Mouse (Mus musculus) hematopoietic stem cell, adult 5-6 weeks (primary cell): ENCODE results near the gene Ccnb2. TPM values are rescaled to one million over a fixed set of nuclear protein-coding genes. Genes with fewer than 3 reads are reported as not detected.
A peak's percentile ranks its signal among the peaks of the same experiment; 100 is the strongest.
"Not testable (repeated sequence)": the region's sequence is repeated elsewhere in the genome, so short reads cannot be mapped to it uniquely, and the experiment has no call there.

Source experiments
- ATAC-seq, 2 experiments: fragments of 125-278 bp in 1 of 2; replicated peaks in 1 of 2; 2 replicates each; pipeline ENCODE4 v1.8.0; 2016 to 2017; ENCODE audit warnings: inconsistent platforms in 2 of 2, mild to moderate bottlenecking in 2 of 2, moderate number of reproducible peaks in 2 of 2, low read depth in 1 of 2, moderate TSS enrichment in 1 of 2; ENCODE audit not compliant: low FRiP score in 2 of 2, poor library complexity in 2 of 2, severe bottlenecking in 2 of 2, insufficient read depth in 1 of 2, low TSS enrichment in 1 of 2
- total RNA-seq: library from RNA; stranded (forward); fragments of 172-1452, 232-1000 nt; gene quantifications from 2 replicates; pipeline ENCODE4 v1.2.3, GENCODE M21; 2017

The Ccnb2 gene
- 61.5 and 68.2 TPM in 2 replicates for total RNA-seq

- peak; percentile 97 to 99 for ATAC-seq
These were observed at the start of gene Ccnb2 for GRCm38 (mm10) chr9:70421257-70422056. Ccnb2 (minus strand) TSS chr9:70421547.

- not testable (repeated sequence) for ATAC-seq
These were observed 41.7 kb upstream of the Ccnb2 start for GRCm38 (mm10) chr9:70463091-70463490.

- ATAC-seq: no peak
These were observed 31.0 kb upstream of the Ccnb2 start for GRCm38 (mm10) chr9:70452371-70452770.

GRCm38 (mm10) chr9:70449072-70449471 lies 27.7 kb upstream of the Ccnb2 start:
- ATAC-seq: no peak

GRCm38 (mm10) chr9:70439959-70440358 lies 18.6 kb upstream of the Ccnb2 start:
- no peak for ATAC-seq

GRCm38 (mm10) chr9:70422661-70423060 lies 1.3 kb upstream of the Ccnb2 start:
- ATAC-seq: no peak

- peak in 1 of 2 experiments; percentile 42; a peak in 1 of 4 replicates for ATAC-seq
These were observed 4.9 kb downstream of the Ccnb2 start for GRCm38 (mm10) chr9:70416412-70416811.

- ATAC-seq: no peak
These were observed 8.3 kb downstream of the Ccnb2 start for GRCm38 (mm10) chr9:70413038-70413437.

GRCm38 (mm10) chr9:70410668-70411067 lies 10.7 kb downstream of the Ccnb2 start:
- no peak for ATAC-seq

GRCm38 (mm10) chr9:70409743-70410142 lies 11.6 kb downstream of the Ccnb2 start:
- no peak for ATAC-seq

GRCm38 (mm10) chr9:70408791-70409190 lies 12.6 kb downstream of the Ccnb2 start:
- peak in 1 of 2 experiments; percentile 37; a peak in 1 of 4 replicates for ATAC-seq

- no peak for ATAC-seq
These were observed 14.8 kb downstream of the Ccnb2 start for GRCm38 (mm10) chr9:70406596-70406995.

GRCm38 (mm10) chr9:70401937-70402539 lies 19.3 kb downstream of the Ccnb2 start:
- ATAC-seq: no peak

- no peak for ATAC-seq
These were observed 25.3 kb downstream of the Ccnb2 start for GRCm38 (mm10) chr9:70396083-70396482.

- ATAC-seq: 0 out of 4 replicates have a peak, but pooled peaks of 1 of the 2 experiments have one; percentile 30
These were observed 25.7 kb downstream of the Ccnb2 start for GRCm38 (mm10) chr9:70395617-70396016.

- peak; percentile 60 to 78; a peak in 3 of 4 replicates for ATAC-seq
These were observed 28.8 kb downstream of the Ccnb2 start for GRCm38 (mm10) chr9:70392563-70392907.

- no peak for ATAC-seq
These were observed 29.4 kb downstream of the Ccnb2 start for GRCm38 (mm10) chr9:70391660-70392562.

- ATAC-seq: no peak
These were observed 30.3 kb downstream of the Ccnb2 start for GRCm38 (mm10) chr9:70391042-70391441.
